Mouse (Mus musculus): ENCODE results near the gene Gon4l.

DNA sequence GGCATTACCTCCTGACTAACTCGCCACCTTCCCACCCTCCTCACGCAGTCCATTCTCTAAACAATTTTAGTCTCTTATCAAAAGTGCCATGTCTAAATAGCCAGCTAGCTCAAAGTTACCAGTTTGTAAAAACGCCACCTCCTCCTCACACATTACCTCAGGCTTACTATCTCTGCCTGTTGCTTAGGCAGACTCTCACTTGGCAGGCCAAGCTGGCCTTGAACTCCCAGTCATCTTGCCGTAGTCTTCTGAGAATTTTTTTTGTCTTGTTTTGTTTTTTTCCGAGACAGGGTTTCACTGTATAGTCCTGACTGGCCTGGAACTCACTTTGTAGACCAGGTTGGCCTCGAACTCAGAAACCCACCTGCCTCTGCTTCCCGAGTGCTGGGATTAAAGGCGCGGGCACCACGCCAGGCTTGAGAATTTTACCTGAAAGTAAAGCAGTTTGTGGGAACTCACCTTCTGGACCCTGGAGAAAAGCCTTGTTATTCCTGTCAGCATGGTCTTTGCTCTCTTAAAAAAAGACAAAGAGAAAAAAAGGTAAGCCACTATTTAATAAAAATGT, 107.4 kb downstream of the Gon4l start:
- no peak for TF ChIP-seq MYC (IDR thresholded peaks at IDR 0.05; ENCODE audit: low read depth, low read length)
- TF ChIP-seq BHLHE40 (IDR thresholded peaks at IDR 0.05; ENCODE audit: low read depth, low read length): no peak
- no peak for TF ChIP-seq POLR2A (IDR thresholded peaks at IDR 0.05; ENCODE audit: low read depth, low read length)

Measured in CH12.LX (cell line).